Mouse (Mus musculus): Measurements from ENCODE around the gene Elk3. TPM values are rescaled to one million over a fixed set of nuclear protein-coding genes. Genes with fewer than 3 reads are reported as not detected.

Elk3 gene
- total RNA-seq, 2 experiments from 2014 or later: 31.7 to 32.9 TPM

GRCm38 (mm10) chr10:93251426-93251825 is 59.5 kb downstream of the Elk3 start:
- intact Hi-C loops (cut with DNase I; ENCODE audit: low total_unique reads): loop anchor here (10.0 kb wide), 1 partner anchor 87 kb away; the partner anchor contains the start of gene Cdk17

GRCm38 (mm10) chr10:93250436-93251317 is 60.3 kb downstream of the Elk3 start:
- intact Hi-C loops (cut with DNase I; ENCODE audit: low total_unique reads): loop anchor here (10.0 kb wide), 1 partner anchor 86 kb away; the partner anchor contains the start of gene Cdk17
- DNase-seq: no peak

More at GRCm38 (mm10) chr10:93251426-93251825, 59.5 kb downstream of the Elk3 start:
- DNase-seq: no peak

- intact Hi-C loops (cut with DNase I; ENCODE audit: low total_unique reads): loop anchor here (10.0 kb wide), 1 partner anchor 85 kb away; the partner anchor contains the start of gene Cdk17
- DNase-seq: no peak
Measured at GRCm38 (mm10) chr10:93249901-93250300, 61.0 kb downstream of the Elk3 start.

GRCm38 (mm10) chr10:93248416-93248815 is 62.5 kb downstream of the Elk3 start:
- intact Hi-C loops (cut with DNase I; ENCODE audit: low total_unique reads): no loop called here
- no peak for DNase-seq

- no peak for DNase-seq
- intact Hi-C loops (cut with DNase I; ENCODE audit: low total_unique reads): no loop called here
Measured at GRCm38 (mm10) chr10:93247902-93248301, 63.0 kb downstream of the Elk3 start.

GRCm38 (mm10) chr10:93247422-93247821 is 63.5 kb downstream of the Elk3 start:
- intact Hi-C loops (cut with DNase I; ENCODE audit: low total_unique reads): no loop called here

GRCm38 (mm10) chr10:93246185-93246920 is 64.6 kb downstream of the Elk3 start:
- intact Hi-C loops (cut with DNase I; ENCODE audit: low total_unique reads): no loop called here
- DNase-seq: no peak

More at GRCm38 (mm10) chr10:93247422-93247821, 63.5 kb downstream of the Elk3 start:
- DNase-seq: no peak

GRCm38 (mm10) chr10:93244209-93244705 is 66.7 kb downstream of the Elk3 start:
- intact Hi-C loops (cut with DNase I; ENCODE audit: low total_unique reads): no loop called here
- no peak for DNase-seq

- no peak for DNase-seq
- intact Hi-C loops (cut with DNase I; ENCODE audit: low total_unique reads): no loop called here
Measured at GRCm38 (mm10) chr10:93242861-93243260, 68.1 kb downstream of the Elk3 start.

- no peak for DNase-seq
- intact Hi-C loops (cut with DNase I; ENCODE audit: low total_unique reads): no loop called here
Measured at GRCm38 (mm10) chr10:93242208-93242607, 68.7 kb downstream of the Elk3 start.

- intact Hi-C loops (cut with DNase I; ENCODE audit: low total_unique reads): no loop called here
- DNase-seq: no peak
Measured at GRCm38 (mm10) chr10:93239201-93239806, 71.6 kb downstream of the Elk3 start.

- DNase-seq: no peak
- intact Hi-C loops (cut with DNase I; ENCODE audit: low total_unique reads): no loop called here
Measured at GRCm38 (mm10) chr10:93234692-93235091, 76.2 kb downstream of the Elk3 start.

GRCm38 (mm10) chr10:93233665-93234194 is 77.2 kb downstream of the Elk3 start:
- no peak for DNase-seq
- intact Hi-C loops (cut with DNase I; ENCODE audit: low total_unique reads): no loop called here

GRCm38 (mm10) chr10:93231893-93232292 is 79.0 kb downstream of the Elk3 start:
- intact Hi-C loops (cut with DNase I; ENCODE audit: low total_unique reads): no loop called here
- no peak for DNase-seq

GRCm38 (mm10) chr10:93231490-93231889 is 79.4 kb downstream of the Elk3 start:
- intact Hi-C loops (cut with DNase I; ENCODE audit: low total_unique reads): no loop called here
- DNase-seq: no peak

GRCm38 (mm10) chr10:93228401-93229007 is 82.4 kb downstream of the Elk3 start:
- intact Hi-C loops (cut with DNase I; ENCODE audit: low total_unique reads): no loop called here
- no peak for DNase-seq

GRCm38 (mm10) chr10:93227921-93228320 is 83.0 kb downstream of the Elk3 start:
- intact Hi-C loops (cut with DNase I; ENCODE audit: low total_unique reads): no loop called here
- DNase-seq: no peak

- intact Hi-C loops (cut with DNase I; ENCODE audit: low total_unique reads): no loop called here
Measured at GRCm38 (mm10) chr10:93225751-93226150, 85.2 kb downstream of the Elk3 start.

More at GRCm38 (mm10) chr10:93225751-93226150, 85.2 kb downstream of the Elk3 start:
- DNase-seq: no peak
